In the genomic region with DNA sequence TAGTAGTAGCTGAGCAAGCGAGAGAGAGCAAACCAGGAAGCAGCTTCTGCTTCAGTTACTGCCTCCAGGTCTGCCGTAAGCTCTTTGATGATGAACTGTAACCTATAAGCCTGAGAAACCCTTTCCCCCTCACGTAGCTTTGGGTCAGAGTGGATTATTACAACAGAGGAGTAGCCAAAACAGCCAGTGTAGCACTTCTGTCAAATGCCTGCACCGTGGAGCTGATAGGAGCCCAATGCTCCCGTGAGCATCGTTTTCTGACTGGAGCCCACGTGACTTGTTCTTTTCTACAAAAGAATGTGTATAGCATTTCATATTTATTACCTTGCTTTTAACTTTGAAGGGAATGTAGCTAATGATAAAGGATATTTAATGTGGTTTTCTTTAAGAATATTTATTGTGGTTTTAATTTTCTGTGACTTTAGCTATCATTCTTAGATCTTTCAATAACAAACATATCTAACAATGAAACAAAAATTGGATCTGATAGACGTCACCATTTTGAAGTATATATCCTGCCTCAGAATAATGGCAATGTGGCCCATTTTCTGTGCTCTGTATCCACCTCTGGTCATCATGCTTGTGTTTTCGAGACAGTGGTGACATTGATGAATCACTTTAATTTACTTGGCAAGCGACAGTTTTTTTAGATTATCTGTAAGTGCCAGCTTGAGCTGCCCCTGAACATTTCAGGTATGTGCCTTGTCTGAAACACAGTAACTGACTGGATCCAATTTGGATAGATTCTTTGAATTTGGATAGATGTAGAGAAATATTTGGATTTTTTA, we compare ENCODE assay signal across 18 mouse cellular contexts.
"Had no signal": no experiment of that assay in that cellular context is flagged by ENCODE, and none has a peak within 500 bp of the region (broad histone marks: within the 10 kb centered on the region; RNA-seq: fewer than 3 reads in every experiment).

No protein-coding gene starts in this region.

- H3K4me3 ChIP-seq: intestine, embryonic 15.5 days; layer of hippocampus, adult 2 months; limb, embryonic 13.5 days; liver, embryonic 15.5 days; midbrain, embryonic 10.5 days; myocyte; stomach, embryonic 15.5 days had no signal

- H3K27ac ChIP-seq: intestine, embryonic 15.5 days; layer of hippocampus, adult 2 months; limb, embryonic 13.5 days; liver, embryonic 15.5 days; midbrain, embryonic 10.5 days; stomach, embryonic 15.5 days had no signal

- H3K4me1 ChIP-seq: intestine, embryonic 15.5 days; liver, embryonic 15.5 days; stomach, embryonic 15.5 days had no signal

- H3K4me2 ChIP-seq: intestine, embryonic 15.5 days; limb, embryonic 13.5 days; liver, embryonic 15.5 days; stomach, embryonic 15.5 days had no signal

- DNase-seq: kidney, adult 18-20 months; kidney, postnatal 10 days; kidney, postnatal 4 days; left cerebral cortex, postnatal 4 days; lung, adult 2 months; lung, postnatal 36 days; right cerebral cortex, postnatal 4 days; spleen, adult 18-20 months; thymus, adult 2 months; thymus, postnatal 25 days had no signal

- H3K36me3 ChIP-seq: intestine, embryonic 15.5 days; limb, embryonic 13.5 days; liver, embryonic 15.5 days; midbrain, embryonic 10.5 days; stomach, embryonic 15.5 days had no signal

- H3K27me3 ChIP-seq: intestine, embryonic 15.5 days; limb, embryonic 13.5 days; liver, embryonic 15.5 days; stomach, embryonic 15.5 days had no signal

- H3K9me3 ChIP-seq: intestine, embryonic 15.5 days; limb, embryonic 13.5 days; liver, embryonic 15.5 days; midbrain, embryonic 10.5 days; stomach, embryonic 15.5 days had no signal

- H3K9ac ChIP-seq: intestine, embryonic 15.5 days; limb, embryonic 13.5 days; liver, embryonic 15.5 days; stomach, embryonic 15.5 days had no signal

- ATAC-seq: intestine, embryonic 15.5 days; lung, postnatal 0 days had no signal
